Mouse (Mus musculus) adrenal gland, postnatal 4 days (tissue): ENCODE measurements around the gene F3. TPM values are rescaled to one million over a fixed set of nuclear protein-coding genes. Genes with fewer than 3 reads are reported as not detected.
"Not testable (repeated sequence)": the region's sequence is repeated elsewhere in the genome, so short reads cannot be mapped to it uniquely, and the experiment has no call there.

Experiments used
- DNase-seq, 2 experiments: peaks; one replicate each; pipeline ENCODE4 v3.0.0; 2021 to 2022; ENCODE audit warnings: low spot score in 2 of 2, mixed read lengths in 2 of 2
- total RNA-seq, 2 experiments: library from RNA; stranded (reverse); gene quantifications; 2 replicates each; pipeline ENCODE4 v1.2.3; 2021

The F3 gene
- total RNA-seq, 2 experiments from 2014 or later, result 5.8 to 8.3 TPM

- no peak for DNase-seq
These were observed 14.6 kb downstream of the F3 start for GRCm38 (mm10) chr3:121737901-121738300.

DNA sequence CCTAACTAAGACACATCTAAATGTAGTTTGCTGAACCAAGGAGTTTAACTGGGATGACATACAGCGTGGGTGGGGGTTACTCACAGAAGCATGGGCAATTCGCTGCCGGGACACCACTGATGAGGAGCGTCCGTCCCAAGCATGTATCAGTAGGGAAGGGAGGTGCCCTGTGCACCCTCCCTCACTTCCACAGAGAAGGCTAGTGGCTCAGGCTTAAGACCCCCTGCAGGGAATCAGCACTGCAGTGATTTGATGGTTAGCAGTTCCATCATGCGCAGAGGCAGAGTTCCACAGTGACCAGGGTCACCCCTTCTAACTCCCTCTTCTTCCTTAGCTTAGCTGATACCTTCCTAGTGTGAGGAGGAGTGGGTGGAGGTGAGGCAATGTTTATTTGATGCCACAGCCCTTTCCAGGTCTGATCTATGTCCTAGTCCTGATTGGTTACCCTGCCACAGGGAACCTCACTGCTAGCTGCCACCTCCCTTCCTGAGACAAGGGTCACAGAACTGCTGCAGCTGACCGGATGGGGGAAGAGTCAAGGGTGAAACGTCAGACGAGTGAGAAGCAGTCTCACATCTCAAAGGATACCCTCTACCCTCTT is 15.5 kb downstream of the F3 start:
- no peak for DNase-seq

GRCm38 (mm10) chr3:121739489-121740213 is 16.3 kb downstream of the F3 start:
- no peak for DNase-seq

- DNase-seq, result not testable (repeated sequence)
These were observed 18.0 kb downstream of the F3 start for GRCm38 (mm10) chr3:121741186-121741848.

DNA sequence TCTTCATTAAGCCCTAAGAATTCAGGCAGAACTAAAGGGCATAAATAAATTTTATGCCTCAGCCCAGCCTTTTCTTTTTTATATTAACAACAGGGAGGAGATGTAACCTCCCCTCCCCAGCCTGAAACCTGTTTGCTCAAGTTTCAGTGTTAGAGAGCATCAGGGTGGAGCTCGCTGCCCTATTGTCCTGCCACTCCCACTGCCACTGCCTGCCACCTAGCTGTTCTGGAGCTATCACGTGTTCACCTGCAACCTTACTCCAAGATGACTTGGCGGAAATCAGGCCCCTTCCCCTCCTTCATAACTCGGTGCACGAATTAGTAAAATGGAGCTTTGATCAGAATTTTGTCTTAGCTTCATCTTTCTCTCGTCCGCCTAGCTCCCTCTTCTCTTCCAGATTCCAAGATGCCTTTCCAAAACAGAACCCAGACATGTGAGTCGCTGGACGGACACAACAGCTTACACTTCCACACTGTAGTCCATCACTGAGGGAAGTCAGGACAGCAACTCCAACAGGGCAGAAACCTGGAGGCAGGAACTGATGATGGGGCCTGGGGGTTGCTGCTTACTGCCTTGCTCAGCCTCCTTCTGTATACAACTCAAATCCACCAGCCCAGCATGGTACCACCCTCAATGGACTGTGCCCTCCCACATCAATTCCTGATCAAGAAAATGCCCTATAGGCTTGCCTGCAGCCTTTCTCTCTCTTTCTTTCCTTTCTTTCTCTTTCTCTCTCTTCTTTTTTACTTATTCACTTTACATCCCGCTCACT is 31.2 kb downstream of the F3 start:
- DNase-seq, result not testable (repeated sequence)

DNA sequence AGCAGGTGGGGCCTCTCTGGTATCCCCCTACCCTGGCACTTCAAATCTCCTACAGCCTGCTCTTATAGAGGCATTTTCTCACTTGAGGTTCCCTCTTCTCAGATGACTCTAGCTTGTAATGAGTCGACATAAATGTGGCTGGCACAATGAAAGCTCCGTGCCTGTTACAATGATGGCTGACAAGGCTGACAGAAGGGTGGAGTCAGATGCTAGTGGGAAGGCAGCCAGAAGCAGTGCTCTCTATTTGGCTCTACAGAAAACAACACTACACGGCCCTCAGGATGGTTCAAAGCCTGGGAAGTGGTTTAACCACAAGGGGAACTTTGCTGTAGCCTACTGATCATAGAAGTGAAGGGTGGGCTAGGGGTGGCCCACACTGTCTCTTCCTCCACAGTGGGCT is 31.8 kb downstream of the F3 start:
- no peak for DNase-seq

GRCm38 (mm10) chr3:121758373-121758772 is 35.0 kb downstream of the F3 start:
- no peak for DNase-seq

- DNase-seq, result no peak
These were observed 38.9 kb downstream of the F3 start for GRCm38 (mm10) chr3:121762056-121762852.

- DNase-seq, result no peak
These were observed 42.7 kb downstream of the F3 start for GRCm38 (mm10) chr3:121766048-121766447.

DNA sequence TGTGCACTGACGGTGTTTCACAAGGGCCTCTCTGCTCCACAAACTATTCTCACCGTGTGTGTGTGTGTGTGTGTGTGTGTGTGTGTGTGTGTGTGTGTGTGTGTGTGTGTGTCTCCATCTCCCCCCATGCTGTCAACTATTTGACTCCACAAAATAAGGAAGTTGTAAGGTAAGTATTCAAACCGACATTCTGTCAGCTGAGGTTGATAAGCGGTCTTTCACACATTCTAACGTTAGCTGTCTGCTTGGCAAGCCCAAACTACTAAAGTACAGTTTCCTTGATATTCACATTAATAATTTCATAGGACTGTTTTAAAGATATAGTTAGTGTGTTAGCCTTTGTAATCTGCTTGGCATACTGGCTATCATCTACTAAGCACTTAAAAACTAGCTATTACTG is 43.5 kb downstream of the F3 start:
- no peak for DNase-seq

DNA sequence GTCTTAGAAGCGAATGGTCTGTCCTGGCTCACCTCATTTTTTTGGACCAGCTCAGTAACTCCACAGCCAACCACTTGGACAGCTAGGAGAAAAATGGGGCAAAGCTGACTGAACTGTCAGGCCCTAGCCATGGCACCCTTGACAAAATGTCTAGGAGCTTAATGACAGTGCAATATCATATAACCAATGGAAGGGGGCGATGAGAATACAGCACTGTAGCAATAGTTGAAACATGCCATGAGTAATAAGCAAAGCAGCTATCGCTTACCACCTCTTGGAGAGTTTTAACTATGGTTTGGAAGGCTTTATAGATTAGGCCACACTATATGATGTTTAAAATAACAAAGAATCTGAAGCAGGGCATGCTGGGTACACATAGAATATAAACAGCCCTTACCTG is 45.4 kb downstream of the F3 start:
- DNase-seq, result no peak

DNA sequence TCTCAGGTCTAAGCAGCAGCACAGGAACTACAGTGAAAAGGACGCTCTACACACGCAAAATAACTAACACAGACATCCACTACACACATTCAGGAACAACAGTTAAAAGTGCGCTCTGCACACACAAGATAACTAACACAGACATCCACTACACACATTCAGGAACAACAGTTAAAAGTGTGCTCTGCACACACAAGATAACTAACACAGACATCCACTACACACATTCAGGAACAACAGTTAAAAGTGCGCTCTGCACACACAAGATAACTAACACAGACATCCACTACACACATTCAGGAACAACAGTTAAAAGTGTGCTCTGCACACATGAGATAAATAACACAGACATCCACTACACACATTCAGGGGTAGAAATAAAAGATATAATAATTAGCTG is 50.0 kb downstream of the F3 start:
- DNase-seq, result not testable (repeated sequence)

GRCm38 (mm10) chr3:121777943-121778342 is 54.6 kb downstream of the F3 start:
- DNase-seq, result peak; percentile 8 to 11

- no peak for DNase-seq
These were observed 59.7 kb downstream of the F3 start for GRCm38 (mm10) chr3:121783020-121783419.

Other genes with a start within 250 kb of the F3 start
- gene Slc44a3, start 191.1 kb upstream of the F3 start, total RNA-seq, result 10 to 100 TPM; 14.8 to 21.0 TPM
- not detected for gene 4930432M17Rik, start 52.8 kb upstream of the F3 start, total RNA-seq
- gene Abcd3, start 91.8 kb downstream of the F3 start, total RNA-seq, result 10 to 100 TPM; 79.9 to 85.4 TPM
- gene Arhgap29, start 229.0 kb downstream of the F3 start, total RNA-seq, result 10 to 100 TPM; 82.8 to 88.0 TPM